Mouse (Mus musculus) liver, embryonic 14.5 days (tissue): ENCODE measurements around the gene Il1rl1. TPM values are rescaled to one million over a fixed set of nuclear protein-coding genes. Genes with fewer than 3 reads are reported as not detected.
A peak's percentile ranks its signal among the peaks of the same experiment; 100 is the strongest.

Experiments
- ATAC-seq: fragments of 200-750 bp; cut with Nextera tagmentation; 2 replicates; pipeline ENCODE4 v1.8.0; 2017; ENCODE audit warnings: moderate number of reproducible peaks, mild to moderate bottlenecking, moderate library complexity; ENCODE audit not compliant: insufficient read depth
- DNase-seq, 3 experiments: peaks; one replicate each; pipeline ENCODE4 v3.0.0-alpha.2; 2012 to 2013; ENCODE audit warnings: low read depth in 3 of 3, low spot score in 3 of 3
- H3K27ac ChIP-seq: fragments of 300-500 bp; sonication (generic); 2 replicates; pipeline ENCODE4 v1.5.1; 2014; ENCODE audit warnings: moderate library complexity, mild to moderate bottlenecking, control low read depth, inconsistent platforms
- H3K27me3 ChIP-seq: fragments of 300-500 bp; sonication (generic); 2 replicates; pipeline ENCODE4 v1.6.1; 2014; ENCODE audit warnings: mild to moderate bottlenecking, low read length, moderate library complexity; ENCODE audit not compliant: control insufficient read depth, insufficient read depth
- H3K36me3 ChIP-seq: fragments of 300-500 bp; sonication (generic); replicated peaks from 2 replicates; pipeline ENCODE4 v1.6.1; 2014; ENCODE audit warnings: low read depth; ENCODE audit not compliant: control insufficient read depth, insufficient read depth
- H3K4me1 ChIP-seq, 2 experiments: fragments of 200-500 bp in 1 of 2; fragments of 300-500 bp in 1 of 2; sonication (generic) in 1 of 2; replicated peaks; 2 replicates each; pipeline ENCODE4 v1.6.1; 2012 to 2014; ENCODE audit warnings: antibody characterized with exemption in 1 of 2, inconsistent platforms in 1 of 2, low read length in 1 of 2; ENCODE audit not compliant: control insufficient read depth in 2 of 2, insufficient read depth in 2 of 2
- H3K4me2 ChIP-seq: fragments of 300-500 bp; sonication (generic); 2 replicates; pipeline ENCODE4 v1.6.1; 2014; ENCODE audit warnings: low read depth, mild to moderate bottlenecking, control low read depth, moderate library complexity
- H3K4me3 ChIP-seq, 2 experiments: fragments of 200-500 bp in 1 of 2; fragments of 300-500 bp in 1 of 2; sonication (generic) in 1 of 2; 2 replicates each; pipeline ENCODE4 v1.5.1; 2012 to 2014; ENCODE audit warnings: low read depth in 2 of 2, low read length in 2 of 2, mild to moderate bottlenecking in 2 of 2, control low read depth in 1 of 2, inconsistent platforms in 1 of 2, moderate library complexity in 1 of 2; ENCODE audit not compliant: insufficient read depth in 1 of 2
- H3K9ac ChIP-seq: fragments of 300-500 bp; sonication (generic); replicated peaks from 2 replicates; pipeline ENCODE4 v1.6.1; 2014; ENCODE audit warnings: mild to moderate bottlenecking, control low read depth, moderate library complexity
- H3K9me3 ChIP-seq: fragments of 300-500 bp; sonication (generic); 2 replicates; pipeline ENCODE4 v1.6.1; 2016; ENCODE audit warnings: low read length, mixed read lengths; ENCODE audit not compliant: control insufficient read depth
- CTCF ChIP-seq: IDR thresholded peaks from 2 replicates; pipeline ENCODE4 v1.5.1; 2016; ENCODE audit warnings: antibody characterized with exemption, low read depth, control low read depth
- EP300 ChIP-seq: IDR thresholded peaks from 2 replicates; pipeline ENCODE4 v1.6.1; 2016; ENCODE audit warnings: antibody characterized with exemption, low read depth
- WGBS: fragments of 180-500 bp; shearing (Covaris S2); extraction: QIAGEN DNeasy Blood & Tissue Kit; methylation state at CpG from one replicate; pipeline ENCODE4 v1.1.7; 2014; ENCODE audit not compliant: insufficient replicate concordance; 5-methylcytosine and 5-hydroxymethylcytosine counted together
- polyA plus RNA-seq, 2 experiments: library from polyadenylated mRNA; depleted of rRNA in 1 of 2; stranded (reverse) in 1 of 2; unstranded in 1 of 2; fragments of >200 nt; fragmentation: Nextera tagmentation in 1 of 2; extraction: Ambion mirVana in 1 of 2; gene quantifications; 2 replicates each; pipeline versions ENCODE4 v1.2.1 to v1.2.3; 2012 to 2014

Il1rl1 gene
- polyA plus RNA-seq (2012; rRNA removed), result 2.9 and 3.8 TPM in 2 replicates
- polyA plus RNA-seq (2014; fragmentation: Nextera tagmentation; extraction: Ambion mirVana), result 2.7 and 3.0 TPM in 2 replicates

DNA sequence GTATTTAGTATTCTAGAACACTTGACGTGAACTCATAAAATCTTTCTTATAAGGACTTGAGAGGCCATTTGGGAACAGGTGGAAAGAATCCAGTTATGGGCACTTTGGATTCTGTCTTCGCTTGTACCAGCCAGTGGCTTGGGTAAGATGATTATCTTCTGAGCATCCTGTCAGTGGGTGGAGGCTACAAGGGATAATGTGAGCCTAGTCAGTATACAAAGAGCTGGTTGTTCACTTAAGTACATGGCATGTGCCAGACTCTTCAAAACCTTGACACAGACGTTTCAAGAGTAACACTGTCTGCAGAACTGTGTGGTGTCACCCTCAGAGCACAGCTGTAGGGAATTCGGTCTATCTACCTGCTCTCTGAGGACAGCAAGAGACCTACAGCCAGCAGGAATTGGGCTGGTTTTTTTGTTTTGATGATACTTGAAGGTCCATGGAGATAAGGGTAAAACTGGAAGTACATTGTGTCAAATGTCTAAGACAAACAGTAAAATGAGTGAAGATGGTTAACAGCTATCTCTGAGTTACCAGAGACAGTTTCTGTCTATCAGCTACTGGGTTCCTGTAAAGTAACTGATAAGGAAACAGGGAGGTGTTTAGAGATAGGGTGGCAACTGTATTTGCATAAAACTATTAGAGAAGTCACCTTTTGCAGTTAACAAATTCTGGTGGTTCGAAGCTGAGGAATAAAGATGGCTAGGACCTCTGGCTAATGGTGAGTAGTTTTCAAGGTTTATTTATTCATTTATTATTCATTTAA lies at the start of gene Il1rl1:
Gene Il1rl1 (plus strand): TSS at position 661 of the 766 bp plus-strand sequence.
- Histone ChIP-seq H3K9ac (peak within 1 kb of the TSS; percentile 65), H3K4me2 (peak within 1 kb of the TSS; percentile 69), H3K27ac (peak within 1 kb of the TSS; percentile 55), H3K9me3 (no peaks in the 10 kb centered on the region), H3K36me3 (no peaks in the 10 kb centered on the region), H3K4me1 (peaks cover 35 to 42% of the 10 kb centered on the region in 2 experiments), H3K27me3 (no peaks in the 10 kb centered on the region), H3K4me3 (peak within 1 kb of the TSS; percentile 48 to 55)
- ATAC-seq (peak; percentile 92), DNase-seq (peak; percentile 50 to 66 (median 61))
- TF ChIP-seq EP300 (peak; percentile 97), CTCF (no peak)
- WGBS, result 18% methylated on average over 5 of the region's 5 CpGs

DNA sequence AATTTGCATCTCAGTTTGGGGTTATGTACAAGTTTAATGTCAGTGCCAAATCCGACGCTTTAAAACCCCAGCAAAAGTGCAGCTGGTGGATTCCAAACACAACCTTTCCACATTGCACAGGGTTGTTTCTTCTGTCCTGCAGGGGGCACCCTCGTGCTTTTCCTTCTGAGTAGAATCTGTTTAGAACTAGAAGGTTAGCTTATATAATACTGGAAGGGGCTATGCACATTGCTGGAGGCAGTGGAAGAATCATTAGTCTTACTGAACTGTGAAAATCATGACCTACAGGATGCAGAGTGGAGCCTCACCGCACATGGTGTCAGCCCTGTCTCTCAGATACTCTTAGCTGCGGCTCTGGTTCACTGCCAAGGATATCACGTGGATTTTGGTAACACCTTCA lies 49.3 kb upstream of the Il1rl1 start:
- Histone ChIP-seq H3K27me3 (no peaks in the 10 kb centered on the region), H3K27ac (no peak overlapping the region), H3K4me2 (no peak overlapping the region), H3K4me1 (no peaks in the 10 kb centered on the region), H3K36me3 (no peaks in the 10 kb centered on the region), H3K9me3 (no peaks in the 10 kb centered on the region), H3K4me3 (no peak overlapping the region), H3K9ac (no peak overlapping the region)
- no peak for TF ChIP-seq EP300
- peak; percentile 67 for TF ChIP-seq CTCF
- 37% methylated on average over 6 of the region's 6 CpGs for WGBS
- DNase-seq, result peak; percentile 35 to 40 (median 35)
- ATAC-seq, result no peak

DNA sequence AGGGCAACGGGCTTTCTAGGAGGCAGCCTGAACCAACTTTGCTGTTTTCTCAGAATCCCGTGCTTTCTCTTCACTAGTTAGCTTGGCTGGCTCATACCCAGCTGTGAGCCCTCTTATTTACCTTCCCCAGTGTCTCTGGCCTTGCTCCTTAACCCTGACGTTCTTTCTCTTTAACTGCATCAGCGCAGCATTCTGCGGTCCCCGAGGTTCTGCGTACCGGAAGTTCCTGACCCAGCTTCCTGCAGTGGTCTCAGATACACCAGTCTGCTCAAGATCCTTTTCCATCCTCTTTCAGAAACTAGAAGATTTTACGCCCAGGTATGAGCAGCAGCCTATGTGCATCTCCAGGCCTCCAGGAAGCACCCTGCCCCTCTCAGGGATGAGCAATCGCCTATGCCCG lies 48.4 kb upstream of the Il1rl1 start:
- 65% methylated on average over 11 of the region's 11 CpGs for WGBS
- no peak overlapping the region for H3K4me2 ChIP-seq
- no peaks in the 10 kb centered on the region for H3K27me3 ChIP-seq
- ATAC-seq (no peak), DNase-seq (no peak)
- no peak for TF ChIP-seq EP300
- no peak for TF ChIP-seq CTCF
- no peaks in the 10 kb centered on the region for H3K9me3 ChIP-seq
- no peak overlapping the region for H3K9ac ChIP-seq
- no peak overlapping the region for H3K4me3 ChIP-seq
- H3K4me1 ChIP-seq, result no peaks in the 10 kb centered on the region
- no peaks in the 10 kb centered on the region for H3K36me3 ChIP-seq
- no peak overlapping the region for H3K27ac ChIP-seq

DNA sequence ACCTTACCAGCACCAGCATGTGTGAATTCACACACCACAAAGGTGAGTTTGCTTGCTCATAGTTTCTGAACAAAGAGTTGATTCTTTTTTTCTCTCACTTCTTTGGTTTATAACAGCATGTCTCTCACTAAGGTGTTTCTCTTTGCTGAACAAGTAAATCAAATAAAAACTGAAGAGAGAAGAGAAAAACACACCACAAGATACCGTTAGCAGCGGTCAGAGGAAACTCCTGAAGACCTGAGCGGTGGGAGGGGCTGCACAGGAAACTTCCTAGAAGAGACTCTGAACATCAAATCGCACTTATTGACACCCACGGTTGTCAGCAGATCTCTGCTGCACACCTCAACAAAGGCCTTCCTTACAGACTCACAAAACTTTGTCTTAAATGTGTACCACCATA lies 46.5 kb upstream of the Il1rl1 start:
- H3K9ac ChIP-seq, result no peak overlapping the region
- no peak overlapping the region for H3K27ac ChIP-seq
- H3K27me3 ChIP-seq, result no peaks in the 10 kb centered on the region
- ATAC-seq (no peak), DNase-seq (no peak)
- WGBS, result 57% methylated on average over 5 of the region's 5 CpGs
- H3K36me3 ChIP-seq, result no peaks in the 10 kb centered on the region
- no peaks in the 10 kb centered on the region for H3K4me1 ChIP-seq
- H3K9me3 ChIP-seq, result no peaks in the 10 kb centered on the region
- H3K4me3 ChIP-seq, result no peak overlapping the region
- H3K4me2 ChIP-seq, result no peak overlapping the region
- TF ChIP-seq EP300 (no peak), CTCF (no peak)

DNA sequence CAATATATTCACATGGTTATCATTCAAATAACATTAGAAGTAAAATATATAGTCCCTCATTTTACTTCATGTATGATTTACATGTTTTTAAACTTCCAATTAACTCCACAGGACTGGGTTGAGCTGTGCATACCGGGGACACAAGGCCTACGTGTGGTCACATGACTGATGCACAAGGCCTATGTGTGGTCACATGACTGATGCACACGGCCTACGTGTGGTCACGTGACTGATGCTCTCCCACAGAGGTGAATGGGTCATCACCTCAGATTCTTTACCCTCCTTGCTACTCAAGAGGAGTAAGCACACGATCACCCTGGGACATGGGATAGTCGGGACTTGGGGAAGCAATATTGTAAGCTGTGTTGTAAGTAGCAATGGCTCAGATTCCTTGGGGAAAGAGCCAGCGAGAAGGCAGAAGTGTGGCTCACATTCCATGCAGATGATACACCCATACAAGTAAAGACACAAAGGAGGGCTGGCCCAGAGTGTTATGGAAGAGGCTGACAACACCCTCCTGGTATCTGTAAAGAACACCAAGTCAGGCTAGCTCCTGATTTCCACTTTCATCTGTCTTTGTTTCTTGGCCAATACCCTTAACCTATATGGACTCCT lies 44.3 kb upstream of the Il1rl1 start:
- TF ChIP-seq EP300, result no peak
- no peak for TF ChIP-seq CTCF

More for the DNA sequence above, 44.3 kb upstream of the Il1rl1 start:
- Histone ChIP-seq H3K27me3 (no peaks in the 10 kb centered on the region), H3K9ac (no peak overlapping the region), H3K4me3 (no peak overlapping the region), H3K27ac (no peak overlapping the region), H3K4me1 (no peaks in the 10 kb centered on the region), H3K36me3 (no peaks in the 10 kb centered on the region), H3K4me2 (no peak overlapping the region), H3K9me3 (no peaks in the 10 kb centered on the region)
- DNase-seq (no peak), ATAC-seq (no peak)
- 66% methylated on average over 8 of the region's 8 CpGs for WGBS
